Mouse (Mus musculus) MEL (cell line): Measurements from ENCODE around the gene Zfp871. TPM values are rescaled to one million over a fixed set of nuclear protein-coding genes. Genes with fewer than 3 reads are reported as not detected.

Source experiments
- DNase-seq: peaks from one replicate; pipeline ENCODE4 v3.0.0; 2011; ENCODE audit warnings: low read depth, low spot score
- H3K27ac ChIP-seq: 2 replicates; pipeline ENCODE4 v1.5.1; 2012; ENCODE audit warnings: low read depth, mild to moderate bottlenecking, control low read depth, low read length, moderate library complexity; ENCODE audit not compliant: control insufficient read depth
- H3K27me3 ChIP-seq, 2 experiments: fragments of 150-350 bp in 1 of 2; sonication (generic) in 1 of 2; 2 replicates each; pipeline ENCODE4 v1.6.1; 2012; ENCODE audit warnings: low read length in 2 of 2, mild to moderate bottlenecking in 2 of 2, improper control_type of control experiment in 1 of 2, moderate library complexity in 1 of 2; ENCODE audit not compliant: insufficient read depth in 2 of 2, control insufficient read depth in 1 of 2
- H3K36me3 ChIP-seq, 2 experiments: 2 replicates each; pipeline ENCODE4 v1.6.1; 2012 to 2014; ENCODE audit warnings: low read length in 2 of 2, improper control_type of control experiment in 1 of 2, inconsistent platforms in 1 of 2, mild to moderate bottlenecking in 1 of 2; ENCODE audit not compliant: insufficient read depth in 2 of 2, control insufficient read depth in 1 of 2
- H3K4me1 ChIP-seq, 2 experiments: fragments of 150-350 bp in 1 of 2; sonication (generic) in 1 of 2; 2 replicates each; pipeline ENCODE4 v1.6.1; 2012; ENCODE audit warnings: low read length in 2 of 2, improper control_type of control experiment in 1 of 2, mild to moderate bottlenecking in 1 of 2; ENCODE audit not compliant: insufficient read depth in 2 of 2, control insufficient read depth in 1 of 2
- H3K4me3 ChIP-seq, 2 experiments: fragments of 150-350 bp in 1 of 2; sonication (generic) in 1 of 2; 2 replicates each; pipeline ENCODE4 v1.5.1; 2012; ENCODE audit warnings: low read depth in 2 of 2, low read length in 2 of 2, mild to moderate bottlenecking in 2 of 2, moderate library complexity in 2 of 2, control low read depth in 1 of 2, improper control_type of control experiment in 1 of 2; ENCODE audit not compliant: control insufficient read depth in 1 of 2, insufficient read depth in 1 of 2
- H3K79me2 ChIP-seq: 2 replicates; pipeline ENCODE4 v1.6.1; 2012; ENCODE audit warnings: mild to moderate bottlenecking, low read length, moderate library complexity; ENCODE audit not compliant: control insufficient read depth, poor library complexity, insufficient read depth
- H3K9ac ChIP-seq: 2 replicates; pipeline ENCODE4 v1.6.1; 2012; ENCODE audit warnings: low read depth, mild to moderate bottlenecking, control low read depth, low read length, moderate library complexity; ENCODE audit not compliant: control insufficient read depth, poor library complexity, severe bottlenecking
- H3K9me3 ChIP-seq: fragments of 150-350 bp; sonication (generic); replicated peaks from 2 replicates; pipeline ENCODE4 v1.6.1; 2012; ENCODE audit warnings: mild to moderate bottlenecking, low read length, improper control_type of control experiment, moderate library complexity; ENCODE audit not compliant: insufficient read depth
- BHLHE40 ChIP-seq: IDR thresholded peaks from 2 replicates; pipeline ENCODE4 v1.6.1; 2012; ENCODE audit warnings: low read depth, mild to moderate bottlenecking, inconsistent platforms, low read length, improper control_type of control experiment, borderline replicate concordance
- ELF1 ChIP-seq: IDR thresholded peaks from 2 replicates; pipeline ENCODE4 v1.6.1; 2014; ENCODE audit warnings: low read depth, mild to moderate bottlenecking, inconsistent platforms, low read length, improper control_type of control experiment, moderate library complexity
- EP300 ChIP-seq, 2 experiments: IDR thresholded peaks; 2 replicates each; pipeline ENCODE4 v1.6.1; 2011; ENCODE audit warnings: improper control_type of control experiment in 2 of 2, low read length in 2 of 2, low read depth in 1 of 2, mild to moderate bottlenecking in 1 of 2
- ETS1 ChIP-seq: IDR thresholded peaks from 2 replicates; pipeline ENCODE4 v1.6.1; 2012; ENCODE audit warnings: low read depth, mild to moderate bottlenecking, inconsistent platforms, low read length, improper control_type of control experiment, moderate library complexity
- GATA1 ChIP-seq: IDR thresholded peaks from 2 replicates; pipeline ENCODE4 v1.6.1; 2011; ENCODE audit warnings: low read depth, low read length, improper control_type of control experiment
- JUND ChIP-seq: IDR thresholded peaks from 2 replicates; pipeline ENCODE4 v1.6.1; 2011; ENCODE audit warnings: low read depth, mild to moderate bottlenecking, improper control_type of control experiment, low read length
- KAT2A ChIP-seq: conservative IDR thresholded peaks from 2 replicates; pipeline ENCODE4 v1.6.1; 2012; ENCODE audit warnings: low read depth, low read length, improper control_type of control experiment, inconsistent platforms
- MAX ChIP-seq: IDR thresholded peaks from 2 replicates; pipeline ENCODE4 v1.6.1; 2011; ENCODE audit warnings: low read length, improper control_type of control experiment
- MAZ ChIP-seq: IDR thresholded peaks from 2 replicates; pipeline ENCODE4 v1.6.1; 2012; ENCODE audit warnings: low read depth, mild to moderate bottlenecking, inconsistent platforms, low read length, improper control_type of control experiment
- MEF2A ChIP-seq: IDR thresholded peaks from 2 replicates; pipeline ENCODE4 v1.6.1; 2014; ENCODE audit warnings: low read depth, mild to moderate bottlenecking, inconsistent platforms, low read length, improper control_type of control experiment; ENCODE audit not compliant: poor library complexity, insufficient replicate concordance, severe bottlenecking; ENCODE audit errors: extremely low read depth
- MXI1 ChIP-seq: IDR thresholded peaks from 2 replicates; pipeline ENCODE4 v1.6.1; 2011; ENCODE audit warnings: mild to moderate bottlenecking, low read depth, low read length, improper control_type of control experiment
- NELFE ChIP-seq: IDR thresholded peaks from 2 replicates; pipeline ENCODE4 v1.6.1; 2011; ENCODE audit warnings: low read depth, low read length, improper control_type of control experiment
- POLR2AphosphoS5 ChIP-seq: IDR thresholded peaks from 2 replicates; pipeline ENCODE4 v1.6.1; 2012; ENCODE audit warnings: low read depth, borderline replicate concordance, mild to moderate bottlenecking, inconsistent platforms, low read length, moderate library complexity, mixed read lengths
- RAD21 ChIP-seq: IDR thresholded peaks from 2 replicates; pipeline ENCODE4 v1.6.1; 2011; ENCODE audit warnings: mild to moderate bottlenecking, low read depth, low read length, improper control_type of control experiment
- RCOR1 ChIP-seq: IDR thresholded peaks from 2 replicates; pipeline ENCODE4 v1.6.1; 2012; ENCODE audit warnings: low read depth, mild to moderate bottlenecking, inconsistent platforms, low read length, improper control_type of control experiment
- SIN3A ChIP-seq: IDR thresholded peaks from 2 replicates; pipeline ENCODE4 v1.6.1; 2012; ENCODE audit warnings: low read length, improper control_type of control experiment, inconsistent platforms
- SMC3 ChIP-seq: IDR thresholded peaks from 2 replicates; pipeline ENCODE4 v1.6.1; 2011; ENCODE audit warnings: low read depth, low read length, improper control_type of control experiment
- TAL1 ChIP-seq: IDR thresholded peaks from 2 replicates; pipeline ENCODE4 v1.6.1; 2012; ENCODE audit warnings: mild to moderate bottlenecking, inconsistent platforms, low read length, moderate library complexity, mixed read lengths
- TCF12 ChIP-seq: IDR thresholded peaks from 2 replicates; pipeline ENCODE4 v1.6.1; 2014; ENCODE audit warnings: low read depth, mild to moderate bottlenecking, inconsistent platforms, low read length, improper control_type of control experiment, moderate library complexity
- ZC3H11A ChIP-seq: IDR thresholded peaks from 2 replicates; pipeline ENCODE4 v1.6.1; 2012; ENCODE audit warnings: low read depth, mild to moderate bottlenecking, inconsistent platforms, low read length, improper control_type of control experiment
- ZKSCAN1 ChIP-seq: IDR thresholded peaks from 2 replicates; pipeline ENCODE4 v1.6.1; 2012; ENCODE audit warnings: low read depth, mild to moderate bottlenecking, inconsistent platforms, low read length, improper control_type of control experiment, moderate library complexity
- ZMIZ1 ChIP-seq: IDR thresholded peaks from 2 replicates; pipeline ENCODE4 v1.6.1; 2012; ENCODE audit warnings: low read depth, mild to moderate bottlenecking, inconsistent platforms, low read length, improper control_type of control experiment, moderate library complexity
- ZNF384 ChIP-seq: IDR thresholded peaks from 2 replicates; pipeline ENCODE4 v1.6.1; 2012; ENCODE audit warnings: low read depth, mild to moderate bottlenecking, inconsistent platforms, low read length, improper control_type of control experiment
- polyA plus RNA-seq, 2 experiments: library from polyadenylated mRNA; stranded (reverse) in 1 of 2; unstranded in 1 of 2; fragments of >175 nt in 1 of 2; fragments of >200 nt in 1 of 2; gene quantifications; 2 replicates each; pipeline versions ENCODE4 v1.2.1 to v1.2.4; 2012; ENCODE audit warnings: low replicate concordance in 2 of 2, low read depth in 1 of 2; ENCODE audit not compliant: insufficient read length in 2 of 2, insufficient read depth in 1 of 2, missing spikeins in 1 of 2
- total RNA-seq: library from RNA; depleted of rRNA; stranded (reverse); fragments of 300-350 nt; gene quantifications from 2 replicates; pipeline ENCODE4 v1.2.3, GENCODE M21; 2012

Zfp871 gene
- total and polyA plus RNA-seq, 3 experiments, result 8.8 to 16.9 (median 12.2) TPM

DNA sequence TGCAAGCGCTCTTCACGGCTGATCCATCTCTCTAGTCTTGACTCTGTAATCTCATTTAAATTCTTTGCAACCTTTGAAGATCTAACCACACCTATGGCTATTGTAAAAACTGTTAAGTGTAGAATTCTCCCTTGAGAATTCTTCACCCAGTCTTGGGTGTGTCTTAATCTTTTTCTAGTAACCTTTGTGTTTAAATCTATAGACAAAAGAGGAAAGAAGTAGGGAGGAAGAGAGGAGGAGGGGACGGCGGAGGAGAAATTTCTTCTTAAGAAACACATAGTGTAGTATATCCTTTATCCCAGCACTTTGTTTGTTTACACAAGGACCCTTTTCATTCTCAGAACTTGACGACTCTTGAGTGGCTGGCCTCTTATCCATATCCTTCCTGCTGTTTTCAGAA, 30.8 kb downstream of the Zfp871 start:
- TF ChIP-seq EP300 (IDR thresholded peaks at IDR 0.05; ENCODE audit: low read depth in 1 of 2, low read length in 2 of 2) (no peak), RAD21 (no peak), ZMIZ1 (no peak), MXI1 (no peak)
- DNase-seq, result no peak
- H3K27me3 ChIP-seq, result no peaks in the 10 kb centered on the region
- no peak overlapping the region for H3K27ac ChIP-seq
- no peak overlapping the region for H3K9ac ChIP-seq
- H3K4me1 ChIP-seq, result 0 out of 4 replicates have a peak, but pooled peaks cover 0 to 3% of the 10 kb centered on the region in 2 experiments
- no peaks in the 10 kb centered on the region for H3K79me2 ChIP-seq
- no peaks in the 10 kb centered on the region for H3K36me3 ChIP-seq
- no peaks in the 10 kb centered on the region for H3K9me3 ChIP-seq
- H3K4me3 ChIP-seq, result no peak overlapping the region

DNA sequence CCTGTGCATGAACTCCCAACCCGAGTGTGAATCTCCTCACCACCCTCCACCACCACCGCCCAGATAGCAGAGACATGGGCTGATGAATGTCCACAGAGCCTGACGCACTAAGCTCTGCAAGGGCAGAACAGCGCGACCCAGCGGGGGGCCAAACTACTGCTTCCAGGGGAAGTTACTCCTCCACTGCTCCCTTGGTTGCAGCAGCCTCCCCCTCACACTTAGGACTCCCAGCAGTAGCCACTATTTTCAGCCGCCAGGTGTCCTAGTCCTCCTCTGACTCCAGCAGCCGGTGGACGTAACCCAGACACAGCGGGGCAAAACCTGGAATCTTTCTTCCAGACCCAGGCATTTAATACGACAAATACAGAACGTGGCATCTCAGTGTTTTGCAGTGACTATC, 34.5 kb downstream of the Zfp871 start:
- H3K9me3 ChIP-seq, result no peaks in the 10 kb centered on the region
- no peaks in the 10 kb centered on the region for H3K79me2 ChIP-seq
- no peak overlapping the region for H3K4me3 ChIP-seq

DNA sequence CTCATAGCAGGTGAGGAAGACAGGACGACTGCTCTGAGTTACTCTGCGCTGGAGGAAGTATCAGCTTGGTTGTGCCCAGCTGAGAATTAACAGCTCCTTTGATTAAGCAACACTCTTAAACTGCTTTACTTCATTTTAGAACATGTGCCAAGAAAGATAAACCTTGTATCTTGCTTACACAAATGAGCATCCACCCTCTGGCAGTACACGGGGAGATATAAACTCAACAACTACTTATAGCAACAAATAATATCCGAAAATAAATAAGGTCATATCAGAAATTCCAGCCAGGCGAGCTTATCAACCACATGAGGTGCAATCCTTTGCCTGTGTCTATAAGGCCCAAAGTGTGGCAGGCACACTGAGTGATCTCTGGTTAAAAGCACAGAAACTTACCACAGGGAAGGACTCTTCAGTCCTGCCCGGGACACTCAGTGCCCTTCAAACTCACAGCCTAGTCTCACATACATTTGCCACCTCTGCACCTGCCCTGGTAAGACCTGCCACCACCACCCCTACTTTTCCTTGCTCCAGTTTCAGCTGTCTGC, 35.2 kb downstream of the Zfp871 start:
- Histone ChIP-seq H3K9ac (no peak overlapping the region), H3K27me3 (peaks cover 0 to 3% of the 10 kb centered on the region in 2 experiments; a peak in 3 of 4 replicates), H3K36me3 (no peaks in the 10 kb centered on the region), H3K79me2 (no peaks in the 10 kb centered on the region), H3K4me1 (0 out of 4 replicates have a peak, but pooled peaks cover 0 to 6% of the 10 kb centered on the region in 2 experiments), H3K9me3 (no peaks in the 10 kb centered on the region), H3K4me3 (no peak overlapping the region), H3K27ac (no peak overlapping the region)
- peak; percentile 62 for DNase-seq
- no peak for TF ChIP-seq ZC3H11A
- TF ChIP-seq MAX, result peak; percentile 60
- peak; percentile 66 for TF ChIP-seq TAL1
- peak; percentile 79; the same call in 1 of the 2 replicates for TF ChIP-seq RCOR1
- TF ChIP-seq GATA1, result peak; percentile 84
- TF ChIP-seq SIN3A, result peak; percentile 43; the same call in 1 of the 2 replicates
- TF ChIP-seq TCF12, result peak; percentile 80
- TF ChIP-seq KAT2A, result no peak; the same call in 1 of the 2 replicates
- TF ChIP-seq MEF2A, result peak; percentile 63; the same call in 1 of the 2 replicates
- TF ChIP-seq BHLHE40, result peak; percentile 46; the same call in 1 of the 2 replicates
- TF ChIP-seq JUND, result no peak
- peak; percentile 75 for TF ChIP-seq ETS1
- peak; percentile 72 to 84 for TF ChIP-seq EP300 (IDR thresholded peaks at IDR 0.05; ENCODE audit: low read depth in 1 of 2, low read length in 2 of 2)

More for the DNA sequence above, 34.5 kb downstream of the Zfp871 start:
- Histone ChIP-seq H3K27ac (no peak overlapping the region), H3K27me3 (peaks cover 0 to 3% of the 10 kb centered on the region in 2 experiments; a peak in 3 of 4 replicates), H3K9ac (no peak overlapping the region), H3K4me1 (0 out of 4 replicates have a peak, but pooled peaks cover 0 to 6% of the 10 kb centered on the region in 2 experiments), H3K36me3 (no peaks in the 10 kb centered on the region)
- TF ChIP-seq ELF1 (no peak), ZMIZ1 (no peak), NELFE (no peak), ZKSCAN1 (no peak), ZNF384 (no peak), RAD21 (no peak), SMC3 (no peak), POLR2AphosphoS5 (no peak), TCF12 (no peak), MAZ (no peak), ETS1 (no peak), KAT2A (no peak)
- no peak for DNase-seq
